Mouse (Mus musculus): ENCODE data around the gene Gm5767.

GRCm38 (mm10) chr16:8676800-8677199 is 3.8 kb upstream of the Gm5767 start:
- TF ChIP-seq CTCF (IDR thresholded peaks at IDR 0.05; ENCODE audit: borderline replicate concordance, control insufficient read depth, extremely low read depth, insufficient read depth, low read length, poor library complexity) (no peak), POLR2A (IDR thresholded peaks at IDR 0.05; ENCODE audit: control insufficient read depth, extremely low read depth, insufficient read depth, low read length, poor library complexity) (no peak)
